In the genomic region with DNA sequence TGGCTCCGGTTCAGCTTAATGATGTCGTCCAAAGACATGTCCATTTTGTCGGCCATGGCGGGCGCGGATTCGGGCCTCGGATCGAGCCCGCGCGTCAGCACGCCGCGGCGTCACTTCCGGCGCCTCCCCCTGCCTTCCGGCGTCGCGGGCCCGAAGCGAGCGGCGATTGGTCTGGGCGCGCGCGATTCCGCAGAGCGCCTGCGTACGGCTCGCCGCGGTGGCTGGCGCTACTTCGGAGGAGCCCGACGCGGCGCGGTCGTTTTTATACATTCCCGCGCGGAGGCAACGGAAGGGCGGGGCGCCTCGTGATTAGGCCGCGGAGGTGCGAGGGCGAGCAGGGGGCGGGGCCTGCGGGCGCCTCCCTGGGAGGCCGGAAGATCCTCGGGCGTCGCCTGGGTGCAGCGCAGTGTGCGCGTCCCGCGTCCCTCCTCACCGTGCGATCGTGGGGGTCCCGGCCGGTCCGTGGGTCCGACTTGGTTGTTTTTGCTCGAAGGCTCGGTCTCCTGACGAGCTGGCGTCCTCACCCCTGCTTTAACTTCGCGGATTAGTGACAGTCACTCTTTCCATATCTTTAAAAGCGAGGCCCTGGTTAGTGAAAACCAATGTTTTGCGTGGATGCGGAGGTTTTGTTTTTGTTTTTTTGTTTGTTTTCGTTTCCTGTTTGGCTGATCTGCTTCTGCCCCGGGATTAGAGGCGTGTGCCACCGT, we compare ENCODE assay signal across 8 mouse cellular contexts. TPM values are rescaled to one million over a fixed set of nuclear protein-coding genes. Genes with fewer than 3 reads are reported as not detected.
A peak's percentile ranks its signal among the peaks of the same experiment; 100 is the strongest.
DNase-seq lines count a peak whose midpoint lies in the region; ATAC-seq lines count a peak whose summit lies in the region.

A gene (minus strand): TSS at position 83 of the 707 bp plus-strand sequence.
A gene (plus strand): TSS at position 139 of the 707 bp plus-strand sequence.

- peaks cover 12% of the 10 kb centered on the region for H3K36me3 ChIP-seq in hindbrain, embryonic 11.5 days (ENCODE audit: control insufficient read depth, insufficient read depth, low read length)

- no peaks in the 10 kb centered on the region for H3K27me3 ChIP-seq in hindbrain, embryonic 11.5 days (ENCODE audit: control insufficient read depth, insufficient read depth, low read length)

- H3K4me3 ChIP-seq in hindbrain, embryonic 11.5 days (ENCODE audit: low read depth, low read length) = peak within 1 kb of the TSS; percentile 100

- peak within 1 kb of the TSS; percentile 99 for H3K9ac ChIP-seq in hindbrain, embryonic 11.5 days (ENCODE audit: low read depth, low read length)

- DNase-seq in Muller cell, postnatal 12 days (ENCODE audit: inconsistent ontology term) = peak; percentile 97
- peak; percentile 93 for DNase-seq in cerebellum, adult 9-11 months
- DNase-seq in frontal cortex, adult 2 months (ENCODE audit: extremely low spot score in 1 of 2, low spot score in 1 of 2) = peak; percentile 78 to 91
- peak; percentile 98 for DNase-seq in hindbrain, embryonic 11.5 days (ENCODE audit: low spot score)
- peak; percentile 87 to 93 for DNase-seq in layer of hippocampus, postnatal 10 days (ENCODE audit: low spot score in 2 of 2)
- DNase-seq in lung, postnatal 10 days = peak; percentile 95
- peak; percentile 94 for DNase-seq in ovary, postnatal 36 days (ENCODE audit: low spot score)
- DNase-seq in thymus, postnatal 25 days = peak; percentile 96

- peak within 1 kb of the TSS; percentile 92 for H3K4me2 ChIP-seq in hindbrain, embryonic 11.5 days (replicated peaks; ENCODE audit: low read depth, low read length)

- H3K4me1 ChIP-seq in hindbrain, embryonic 11.5 days (replicated peaks; ENCODE audit: control insufficient read depth, insufficient read depth, low read length) = peaks cover 7% of the 10 kb centered on the region; the same call in 1 of the 2 replicates

- ATAC-seq in hindbrain, embryonic 11.5 days (ENCODE audit: low FRiP score) = peak; percentile 98

- WGBS in hindbrain, embryonic 11.5 days = under 1% methylated on average over 77 of the region's 88 CpGs

- no peaks in the 10 kb centered on the region for H3K9me3 ChIP-seq in hindbrain, embryonic 11.5 days (ENCODE audit: control insufficient read depth, low read length)

- H3K27ac ChIP-seq in hindbrain, embryonic 11.5 days (ENCODE audit: low read depth, low read length) = peak within 1 kb of the TSS; percentile 88

RNA-seq across cellular contexts. Expression of the first gene that starts in this region (rescaled TPM):
- 46.3 and 53.0 TPM in 2 replicates for polyA plus RNA-seq in frontal cortex, adult 2 months (2012; rRNA removed)
- polyA plus RNA-seq in hindbrain, embryonic 11.5 days (2014; fragmentation: Nextera tagmentation; extraction: Ambion mirVana) = 686 and 764 TPM in 2 replicates
- 10 to 100 TPM; 79.8 to 91.3 TPM for total RNA-seq in layer of hippocampus, postnatal 10 days (2021)

RNA-seq across cellular contexts. Expression of the second gene that starts in this region (rescaled TPM):
- polyA plus RNA-seq in frontal cortex, adult 2 months (2012; rRNA removed) = 143 and 170 TPM in 2 replicates
- 195 TPM in 2 replicates for polyA plus RNA-seq in hindbrain, embryonic 11.5 days (2014; fragmentation: Nextera tagmentation; extraction: Ambion mirVana)
- total RNA-seq in layer of hippocampus, postnatal 10 days (2021) = 100 to 1,000 TPM in 1 of 2 experiments, 10 to 100 TPM in 1; 93.5 to 107 TPM

Comparison
In these comparisons a context has a peak if more than half of its experiments do, and no peak if none do; other contexts are left out.
1. Peak in every context shown above with its lines: DNase-seq, ATAC-seq, H3K4me3 ChIP-seq and H3K27ac ChIP-seq.
2. RNA of the first gene that starts in this region (polyA plus RNA-seq): 686 to 764 TPM in hindbrain, embryonic 11.5 days; 46.3 to 53.0 TPM in frontal cortex, adult 2 months; every median in the first group is over 10 times any median in the second.